Mouse (Mus musculus): ENCODE measurements at regions not wholly inside any gene's neighbourhood (a gene's known extent, or its start where the extent isn't known, plus 50 kb on each side); places are given as distances from the start of the nearest gene placed in this dataset.
A peak's percentile ranks its signal among the peaks of the same experiment; 100 is the strongest.

GRCm38 (mm10) chr19:54470034-54470433, 426.1 kb downstream of the Adra2a start:
- no peak for DNase-seq

GRCm38 (mm10) chr19:54498066-54498465, 454.1 kb downstream of the Adra2a start:
- DNase-seq = peak; percentile 0

- DNase-seq = no peak
These were observed 489.9 kb downstream of the Adra2a start for GRCm38 (mm10) chr19:54533858-54534257.

- no peak for DNase-seq
These were observed 511.4 kb downstream of the Adra2a start for GRCm38 (mm10) chr19:54555351-54555750.

GRCm38 (mm10) chr19:54557984-54558383, 514.0 kb downstream of the Adra2a start:
- no peak for DNase-seq

GRCm38 (mm10) chr19:54583574-54583973, 539.6 kb downstream of the Adra2a start:
- DNase-seq = no peak

- no peak for DNase-seq
These were observed 540.8 kb downstream of the Adra2a start for GRCm38 (mm10) chr19:54584687-54585237.

GRCm38 (mm10) chr19:54585326-54585725, 541.4 kb downstream of the Adra2a start:
- DNase-seq = no peak

- DNase-seq = no peak
These were observed 523.7 kb downstream of the Gpam start for GRCm38 (mm10) chr19:54603345-54603744.

GRCm38 (mm10) chr19:54605346-54605745, 521.7 kb downstream of the Gpam start:
- no peak for DNase-seq

- no peak for DNase-seq
These were observed 510.1 kb downstream of the Gpam start for GRCm38 (mm10) chr19:54616924-54617323.
